Mouse (Mus musculus) limb, embryonic 15.5 days (tissue): ENCODE data around the gene Smtn. TPM values are rescaled to one million over a fixed set of nuclear protein-coding genes. Genes with fewer than 3 reads are reported as not detected.

Experiments
- polyA plus RNA-seq: library from polyadenylated mRNA; unstranded; fragments of >200 nt; fragmentation: Nextera tagmentation; extraction: Ambion mirVana; gene quantifications from 2 replicates; pipeline ENCODE4 v1.2.1, GENCODE M21; 2015

Gene Smtn
- polyA plus RNA-seq, 1 experiment from 2014 or later = 81.7 TPM

Other genes starting within 250 kb of the Smtn start
- 15.6 and 17.9 TPM in 2 replicates for gene Pik3ip1, start 210.2 kb downstream of the Smtn start, polyA plus RNA-seq
- gene Limk2, start 131.4 kb downstream of the Smtn start, polyA plus RNA-seq = 102 and 108 TPM in 2 replicates
- 32.8 and 35.7 TPM in 2 replicates for gene Rnf185, start 88.2 kb downstream of the Smtn start, polyA plus RNA-seq
- 1.6 and 2.3 TPM in 2 replicates for gene Pla2g3, start 52.3 kb downstream of the Smtn start, polyA plus RNA-seq
- 0.65 and 0.79 TPM in 2 replicates for gene Inpp5j, start 35.8 kb downstream of the Smtn start, polyA plus RNA-seq
- gene Selenom, start 25.9 kb downstream of the Smtn start, polyA plus RNA-seq = 215 and 226 TPM in 2 replicates
- gene Morc2a, start 108.6 kb upstream of the Smtn start, polyA plus RNA-seq = 23.5 and 26.0 TPM in 2 replicates